Mouse (Mus musculus) forebrain, embryonic 16.5 days (tissue): ENCODE data around the gene Rora. TPM values are rescaled to one million over a fixed set of nuclear protein-coding genes. Genes with fewer than 3 reads are reported as not detected.

ENCODE experiments used
- ATAC-seq: fragments of 200-750 bp; cut with Nextera tagmentation; 2 replicates; pipeline ENCODE4 v1.8.0; 2017; ENCODE audit warnings: mild to moderate bottlenecking, moderate library complexity
- H3K27ac ChIP-seq: fragments of 300-500 bp; sonication (generic); 2 replicates; pipeline ENCODE4 v1.5.1; 2014; ENCODE audit warnings: low read length, control low read depth
- H3K27me3 ChIP-seq: fragments of 300-500 bp; sonication (generic); replicated peaks from 2 replicates; pipeline ENCODE4 v1.6.1; 2014; ENCODE audit warnings: low read length; ENCODE audit not compliant: control insufficient read depth, insufficient read depth
- H3K36me3 ChIP-seq: fragments of 300-500 bp; sonication (generic); 2 replicates; pipeline ENCODE4 v1.6.1; 2014; ENCODE audit not compliant: control insufficient read depth, insufficient read depth
- H3K4me1 ChIP-seq: fragments of 300-500 bp; sonication (generic); replicated peaks from 2 replicates; pipeline ENCODE4 v1.6.1; 2014; ENCODE audit warnings: low read length; ENCODE audit not compliant: control insufficient read depth, insufficient read depth
- H3K4me2 ChIP-seq: fragments of 300-500 bp; sonication (generic); 2 replicates; pipeline ENCODE4 v1.6.1; 2014; ENCODE audit warnings: mild to moderate bottlenecking, low read length, control low read depth
- H3K4me3 ChIP-seq: fragments of 300-500 bp; sonication (generic); replicated peaks from 2 replicates; pipeline ENCODE4 v1.5.1; 2014; ENCODE audit warnings: mild to moderate bottlenecking, low read length, control low read depth
- H3K9ac ChIP-seq: fragments of 300-500 bp; sonication (generic); replicated peaks from 2 replicates; pipeline ENCODE4 v1.6.1; 2014; ENCODE audit warnings: low read depth, low read length, control low read depth
- H3K9me3 ChIP-seq: fragments of 300-500 bp; sonication (generic); 2 replicates; pipeline ENCODE4 v1.6.1; 2016; ENCODE audit warnings: low read length; ENCODE audit not compliant: control insufficient read depth
- WGBS: fragments of 180-500 bp; shearing (Covaris S2); extraction: QIAGEN DNeasy Blood & Tissue Kit; methylation state at CpG from one replicate; pipeline ENCODE4 v1.1.7; 2014; 5-methylcytosine and 5-hydroxymethylcytosine counted together
- polyA plus RNA-seq: library from polyadenylated mRNA; unstranded; fragments of >200 nt; fragmentation: Nextera tagmentation; extraction: Ambion mirVana; gene quantifications from 2 replicates; pipeline ENCODE4 v1.2.1, GENCODE M21; 2015

Gene Rora
- polyA plus RNA-seq, 1 experiment from 2014 or later: 7.9 TPM

DNA sequence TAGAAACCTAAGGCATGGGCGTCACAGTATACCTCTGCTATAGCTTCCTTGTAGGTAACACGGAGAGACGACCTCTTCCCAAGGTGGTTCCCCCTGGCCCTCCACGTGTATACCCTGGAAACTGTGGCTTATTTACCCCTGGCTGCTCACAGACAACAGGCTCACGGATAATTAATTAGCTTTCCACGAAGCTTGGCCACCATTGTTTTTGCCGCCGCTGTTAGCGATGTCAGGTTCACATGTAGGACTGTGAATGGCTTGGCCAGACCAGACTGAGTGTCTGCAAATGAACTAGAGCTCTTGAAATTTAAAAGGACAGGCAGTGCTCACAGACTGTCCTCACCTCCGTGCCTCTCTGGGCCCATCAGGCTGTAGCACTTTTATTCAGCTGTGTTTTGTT lies 483.8 kb downstream of the Rora start:
- no peaks in the 10 kb centered on the region for H3K36me3 ChIP-seq
- H3K9ac ChIP-seq: no peak overlapping the region
- H3K4me2 ChIP-seq: no peak overlapping the region
- ATAC-seq: no peak
- H3K27me3 ChIP-seq: no peaks in the 10 kb centered on the region
- no peaks in the 10 kb centered on the region for H3K9me3 ChIP-seq
- H3K4me3 ChIP-seq: no peak overlapping the region
- H3K4me1 ChIP-seq: peaks cover 4% of the 10 kb centered on the region; the same call in 1 of the 2 replicates
- whole genome bisulfite sequencing: 10% methylated on average over 10 of the region's 10 CpGs
- no peak overlapping the region for H3K27ac ChIP-seq

DNA sequence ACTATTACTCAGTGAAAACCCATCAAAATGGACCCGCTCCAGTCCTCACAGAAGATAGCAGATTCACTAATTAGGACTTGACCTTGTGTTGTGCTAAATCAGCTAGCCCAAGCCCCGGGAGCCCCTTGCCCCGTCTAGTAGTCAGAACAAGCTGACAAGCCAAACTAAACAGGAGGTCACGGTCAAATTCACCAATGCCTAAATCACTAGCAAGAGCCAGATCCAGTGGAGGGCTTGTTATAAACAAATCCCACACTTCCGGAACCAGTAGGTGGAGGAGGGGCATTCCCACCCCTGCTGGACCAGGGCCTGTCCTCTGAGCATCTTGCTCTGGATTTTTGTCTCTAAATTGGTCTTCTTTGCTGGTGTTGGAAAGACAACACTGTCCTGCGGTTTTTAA lies 486.6 kb downstream of the Rora start:
- Histone ChIP-seq H3K9me3 (no peaks in the 10 kb centered on the region), H3K27me3 (no peaks in the 10 kb centered on the region), H3K4me1 (peaks cover 4% of the 10 kb centered on the region; the same call in 1 of the 2 replicates), H3K36me3 (no peaks in the 10 kb centered on the region), H3K9ac (no peak overlapping the region), H3K4me3 (no peak overlapping the region), H3K4me2 (no peak overlapping the region), H3K27ac (no peak overlapping the region)
- ATAC-seq: no peak
- 74% methylated on average over 6 of the region's 6 CpGs for WGBS

DNA sequence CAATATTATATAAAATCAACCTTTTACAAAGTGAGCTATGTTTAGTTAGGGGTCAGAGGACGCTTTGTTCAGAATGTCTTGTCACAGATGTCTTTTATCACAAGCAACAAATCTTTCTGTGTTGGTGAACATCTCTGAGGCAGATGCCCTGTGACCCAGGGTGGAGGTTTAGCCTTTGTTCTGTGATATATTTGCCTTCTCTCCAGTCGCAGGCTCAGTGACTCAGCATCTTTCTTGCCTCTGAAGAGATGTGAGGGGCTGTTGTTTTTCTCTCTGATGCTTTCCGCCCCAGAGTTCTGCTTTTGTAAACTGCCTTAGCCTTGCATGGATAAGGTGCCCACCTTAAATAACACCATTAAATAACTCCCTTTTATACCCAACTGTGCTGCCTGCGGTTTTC lies 488.3 kb downstream of the Rora start:
- Histone ChIP-seq H3K9ac (no peak overlapping the region), H3K4me2 (no peak overlapping the region), H3K4me3 (no peak overlapping the region), H3K27me3 (no peaks in the 10 kb centered on the region), H3K36me3 (no peaks in the 10 kb centered on the region), H3K27ac (no peak overlapping the region), H3K9me3 (no peaks in the 10 kb centered on the region), H3K4me1 (peaks cover 4% of the 10 kb centered on the region; the same call in 1 of the 2 replicates)
- ATAC-seq: no peak
- 70% methylated on average over 4 of the region's 4 CpGs for WGBS

DNA sequence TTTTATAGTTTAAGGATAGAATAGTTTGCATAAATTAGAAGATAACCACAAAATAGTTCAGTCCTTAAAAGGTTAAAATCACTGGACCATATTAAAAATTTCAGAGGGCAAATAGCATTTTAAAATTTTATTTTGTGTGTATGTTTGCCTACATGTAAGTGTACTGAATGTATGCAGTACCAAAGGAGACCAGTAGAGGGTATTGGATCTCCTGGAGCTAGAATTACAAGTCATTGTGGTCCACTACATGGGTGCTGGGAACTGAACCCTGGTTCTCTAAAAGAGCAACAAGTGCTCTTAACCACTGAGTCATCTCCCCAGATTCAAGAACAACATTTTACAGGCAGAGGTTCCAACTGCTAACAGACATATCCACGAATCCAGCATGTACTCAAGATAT lies 493.4 kb downstream of the Rora start:
- no peaks in the 10 kb centered on the region for H3K4me1 ChIP-seq
- no peak overlapping the region for H3K27ac ChIP-seq
- ATAC-seq: no peak
- no peaks in the 10 kb centered on the region for H3K36me3 ChIP-seq
- no peaks in the 10 kb centered on the region; the same call in 1 of the 2 replicates for H3K9me3 ChIP-seq
- H3K27me3 ChIP-seq: no peaks in the 10 kb centered on the region
- no peak overlapping the region for H3K4me3 ChIP-seq
- H3K4me2 ChIP-seq: no peak overlapping the region
- no peak overlapping the region for H3K9ac ChIP-seq
- 94% methylated on average over 1 of the region's 1 CpGs for WGBS

DNA sequence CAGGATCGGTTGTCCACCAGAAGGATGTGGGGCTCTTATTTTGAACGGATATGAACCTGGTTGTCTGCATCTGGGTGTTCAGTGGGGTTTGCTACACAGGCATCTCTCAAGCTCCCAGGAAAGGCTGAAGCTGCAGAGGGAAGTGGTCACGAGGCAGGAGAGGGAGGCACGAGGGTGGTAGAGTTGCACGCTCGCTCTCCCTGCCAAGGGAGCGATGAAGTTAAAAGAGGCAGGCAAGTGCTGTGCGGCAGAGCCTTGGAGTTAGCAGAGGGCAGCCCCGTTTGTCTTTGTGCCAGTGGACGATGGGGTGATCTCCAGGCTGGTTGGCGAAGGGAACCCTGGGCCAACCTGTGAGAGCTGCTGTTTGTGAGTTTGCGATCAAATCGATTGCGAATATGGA lies 496.6 kb downstream of the Rora start:
- no peak overlapping the region for H3K4me3 ChIP-seq
- no peak overlapping the region for H3K9ac ChIP-seq
- no peak overlapping the region for H3K27ac ChIP-seq
- 27% methylated on average over 14 of the region's 14 CpGs for WGBS
- H3K4me1 ChIP-seq: no peaks in the 10 kb centered on the region
- H3K27me3 ChIP-seq: no peaks in the 10 kb centered on the region
- no peak for ATAC-seq
- no peak overlapping the region for H3K4me2 ChIP-seq
- H3K36me3 ChIP-seq: no peaks in the 10 kb centered on the region
- no peaks in the 10 kb centered on the region; the same call in 1 of the 2 replicates for H3K9me3 ChIP-seq

DNA sequence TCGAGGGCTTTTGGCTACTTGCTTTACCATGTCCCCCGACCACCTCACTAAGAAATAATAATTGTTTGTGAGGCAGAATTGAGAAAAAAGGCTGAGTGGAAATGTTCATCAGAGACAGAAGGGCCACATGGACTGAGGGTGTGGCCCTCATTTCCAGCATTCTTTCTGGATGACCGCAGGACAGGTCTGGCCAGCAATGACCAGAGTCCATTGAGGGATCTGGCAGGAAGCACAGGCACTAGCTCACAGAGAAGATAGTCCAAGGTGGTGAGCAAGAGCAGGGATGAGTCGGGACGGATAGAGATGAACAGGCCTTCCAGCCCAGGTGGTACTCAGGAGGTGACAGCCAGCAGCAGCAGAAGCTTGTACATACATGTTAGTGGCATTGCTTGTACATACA lies 501.1 kb downstream of the Rora start:
- Histone ChIP-seq H3K9me3 (no peaks in the 10 kb centered on the region), H3K4me2 (no peak overlapping the region), H3K27ac (no peak overlapping the region), H3K9ac (no peak overlapping the region), H3K4me3 (no peak overlapping the region), H3K36me3 (no peaks in the 10 kb centered on the region), H3K4me1 (no peaks in the 10 kb centered on the region), H3K27me3 (no peaks in the 10 kb centered on the region)
- WGBS: 93% methylated on average over 5 of the region's 5 CpGs
- ATAC-seq: no peak

DNA sequence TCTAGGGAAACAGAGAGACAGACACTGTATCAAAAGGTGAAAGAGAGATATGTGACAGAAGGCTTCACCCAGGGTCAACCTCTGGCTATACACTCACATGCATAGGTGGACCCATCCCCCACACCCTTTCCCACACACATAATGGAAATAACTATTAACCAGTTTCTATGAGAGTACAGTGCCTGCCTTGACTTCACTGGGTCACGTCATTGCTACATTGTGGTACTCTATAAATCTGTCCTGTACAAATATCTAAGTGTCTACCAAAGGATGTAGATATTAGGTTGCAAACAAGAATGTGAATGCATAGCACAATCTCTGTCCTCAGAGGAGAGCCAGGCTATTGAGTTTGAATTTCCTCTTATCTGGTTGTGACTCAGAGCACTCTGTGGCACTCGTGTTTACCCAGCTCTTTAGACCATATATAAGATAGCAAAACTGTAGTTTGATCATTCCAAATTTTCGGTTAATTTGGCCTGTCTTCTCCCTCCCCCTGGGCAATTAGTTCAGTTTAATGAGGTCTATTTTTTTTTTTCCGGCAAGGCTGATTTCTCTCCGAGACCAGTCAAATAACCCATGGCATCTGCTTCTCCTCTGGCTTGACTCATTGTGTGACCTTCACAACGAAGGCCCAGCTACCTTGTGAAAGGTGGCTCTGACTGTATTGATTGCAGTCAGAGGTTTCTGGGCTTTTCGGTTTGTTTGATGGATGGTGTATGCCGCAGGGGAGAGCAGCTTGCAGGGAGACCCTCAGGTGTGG lies 502.4 kb downstream of the Rora start:
- H3K9ac ChIP-seq: no peak overlapping the region
- no peaks in the 10 kb centered on the region for H3K27me3 ChIP-seq
- no peak overlapping the region for H3K4me2 ChIP-seq
- no peaks in the 10 kb centered on the region for H3K36me3 ChIP-seq
- no peak overlapping the region for H3K27ac ChIP-seq
- no peak for ATAC-seq
- H3K4me1 ChIP-seq: no peaks in the 10 kb centered on the region
- no peaks in the 10 kb centered on the region for H3K9me3 ChIP-seq
- no peak overlapping the region for H3K4me3 ChIP-seq
- 66% methylated on average over 8 of the region's 8 CpGs for WGBS

DNA sequence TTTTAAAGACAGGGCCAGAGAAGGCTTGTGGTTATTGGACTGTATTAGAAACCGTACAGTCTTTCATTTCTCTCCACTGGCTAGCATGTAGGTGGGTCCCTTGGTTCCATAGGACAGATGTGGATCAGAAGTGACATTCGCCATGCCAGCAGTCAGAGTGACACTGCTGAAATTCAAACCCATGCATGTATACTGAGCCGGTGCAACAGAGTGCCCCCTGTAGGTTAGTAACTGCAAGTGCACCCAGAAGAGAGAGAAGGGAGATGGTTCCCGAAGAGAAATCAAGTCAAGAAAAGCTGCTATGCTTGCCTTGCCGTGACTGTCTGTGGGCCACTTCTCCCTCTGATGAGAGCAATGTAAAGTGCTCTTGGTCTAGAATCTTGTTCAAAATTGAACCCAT lies 507.2 kb downstream of the Rora start:
- no peak for ATAC-seq
- Histone ChIP-seq H3K27ac (no peak overlapping the region), H3K27me3 (no peaks in the 10 kb centered on the region), H3K4me3 (no peak overlapping the region), H3K4me2 (no peak overlapping the region), H3K9ac (no peak overlapping the region), H3K4me1 (no peaks in the 10 kb centered on the region), H3K9me3 (no peaks in the 10 kb centered on the region), H3K36me3 (no peaks in the 10 kb centered on the region)
- WGBS: 89% methylated on average over 5 of the region's 5 CpGs

DNA sequence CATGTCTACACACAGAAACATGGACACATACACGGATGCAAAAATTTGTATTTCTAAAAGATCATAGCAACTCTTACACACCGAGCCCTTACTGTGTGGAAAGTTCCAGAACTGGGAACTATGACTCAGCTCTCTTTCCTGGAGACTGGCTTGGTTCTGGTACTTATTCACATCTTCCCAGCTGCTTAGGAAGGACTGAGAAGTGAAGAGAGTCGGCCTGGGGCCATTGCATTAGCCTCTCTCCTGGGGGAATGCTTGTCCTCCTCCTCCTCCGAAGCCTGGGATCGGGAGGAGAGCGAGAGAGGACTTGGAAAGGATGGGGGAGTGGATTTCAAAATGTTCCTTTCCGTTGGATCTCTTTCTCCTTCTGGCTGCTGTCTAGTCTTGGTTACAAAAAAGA lies 511.1 kb downstream of the Rora start:
- 70% methylated on average over 7 of the region's 7 CpGs for WGBS
- H3K36me3 ChIP-seq: no peaks in the 10 kb centered on the region
- no peak overlapping the region for H3K9ac ChIP-seq
- H3K4me2 ChIP-seq: no peak overlapping the region
- H3K27me3 ChIP-seq: no peaks in the 10 kb centered on the region
- no peaks in the 10 kb centered on the region for H3K9me3 ChIP-seq
- no peak overlapping the region for H3K4me3 ChIP-seq
- no peak for ATAC-seq
- no peak overlapping the region for H3K27ac ChIP-seq
- no peaks in the 10 kb centered on the region for H3K4me1 ChIP-seq
